Mouse (Mus musculus) embryonic fibroblast, embryonic 13.5 days (primary cell): Measurements from ENCODE around the gene Gtsf1l.

Experiments
- CTCF ChIP-seq: IDR thresholded peaks from 2 replicates; pipeline ENCODE4 v1.5.1; 2011; ENCODE audit warnings: mild to moderate bottlenecking, control low read depth, low read length, moderate library complexity, borderline replicate concordance; ENCODE audit not compliant: insufficient read depth
- POLR2A ChIP-seq: IDR thresholded peaks from 2 replicates; pipeline ENCODE4 v1.6.1; 2011; ENCODE audit warnings: low read depth, mild to moderate bottlenecking, control low read depth, low read length, moderate library complexity

GRCm38 (mm10) chr2:163095784-163096183 lies 8.1 kb upstream of the Gtsf1l start:
- TF ChIP-seq POLR2A (no peak), CTCF (no peak)
